Mouse (Mus musculus) gonadal fat pad, adult 2 months (tissue): Measurements from ENCODE around the gene Dcaf12l1. TPM values are rescaled to one million over a fixed set of nuclear protein-coding genes. Genes with fewer than 3 reads are reported as not detected.
"Not testable (repeated sequence)": the region's sequence is repeated elsewhere in the genome, so short reads cannot be mapped to it uniquely, and the experiment has no call there.

Source experiments
- DNase-seq: peaks from one replicate; pipeline ENCODE4 v3.0.0-alpha.2; 2012; ENCODE audit warnings: low read depth
- polyA plus RNA-seq: library from polyadenylated mRNA; depleted of rRNA; stranded (reverse); fragments of >200 nt; gene quantifications from 2 replicates; pipeline ENCODE4 v1.2.3, GENCODE M21; 2012; rRNA removed

Dcaf12l1 gene
- polyA plus RNA-seq, result 1.1 and 1.7 TPM in 2 replicates

- peak; percentile 1 for DNase-seq
Measured at GRCm38 (mm10) chrX:44789761-44790411, at the start of gene Dcaf12l1. Dcaf12l1 (minus strand) TSS chrX:44790197.

- DNase-seq, result not testable (repeated sequence)
Measured at GRCm38 (mm10) chrX:44809356-44809755, 19.4 kb upstream of the Dcaf12l1 start.

GRCm38 (mm10) chrX:44789036-44789760, 799 bp downstream of the Dcaf12l1 start:
- DNase-seq, result no peak
